Mouse (Mus musculus) heart, embryonic 10.5 days (tissue): ENCODE data around the gene Fitm1. TPM values are rescaled to one million over a fixed set of nuclear protein-coding genes. Genes with fewer than 3 reads are reported as not detected.
A peak's percentile ranks its signal among the peaks of the same experiment; 100 is the strongest.

Experiments
- DNase-seq: peaks from one replicate; pipeline ENCODE4 v3.0.0-alpha.2; 2017; ENCODE audit warnings: low spot score
- H3K27ac ChIP-seq: fragments of 300-500 bp; sonication (generic); 2 replicates; pipeline ENCODE4 v1.5.1; 2016; ENCODE audit warnings: mild to moderate bottlenecking
- H3K27me3 ChIP-seq: fragments of 300-500 bp; sonication (generic); 2 replicates; pipeline ENCODE4 v1.6.1; 2016; ENCODE audit warnings: mild to moderate bottlenecking; ENCODE audit not compliant: poor library complexity, insufficient read depth, severe bottlenecking
- H3K36me3 ChIP-seq: fragments of 300-500 bp; sonication (generic); 2 replicates; pipeline ENCODE4 v1.6.1; 2016; ENCODE audit warnings: mild to moderate bottlenecking, moderate library complexity
- H3K4me1 ChIP-seq: fragments of 300-500 bp; sonication (generic); 2 replicates; pipeline ENCODE4 v1.6.1; 2016; ENCODE audit warnings: mild to moderate bottlenecking
- H3K4me3 ChIP-seq: fragments of 300-500 bp; sonication (generic); 2 replicates; pipeline ENCODE4 v1.5.1; 2016; ENCODE audit warnings: mild to moderate bottlenecking, moderate library complexity
- H3K9me3 ChIP-seq: fragments of 300-500 bp; sonication (generic); 2 replicates; pipeline ENCODE4 v1.6.1; 2016; ENCODE audit warnings: mild to moderate bottlenecking, moderate library complexity
- WGBS: fragments of 180-500 bp; shearing (Covaris S2); methylation state at CpG from one replicate; pipeline ENCODE4 v1.1.7; 2016; 5-methylcytosine and 5-hydroxymethylcytosine counted together
- polyA plus RNA-seq: library from polyadenylated mRNA; unstranded; fragments of >200 nt; fragmentation: Nextera tagmentation; extraction: Ambion mirVana; gene quantifications from 2 replicates; pipeline ENCODE4 v1.2.1, GENCODE M21; 2016

Fitm1 gene
- polyA plus RNA-seq, 1 experiment from 2014 or later, result 74.6 TPM

DNA sequence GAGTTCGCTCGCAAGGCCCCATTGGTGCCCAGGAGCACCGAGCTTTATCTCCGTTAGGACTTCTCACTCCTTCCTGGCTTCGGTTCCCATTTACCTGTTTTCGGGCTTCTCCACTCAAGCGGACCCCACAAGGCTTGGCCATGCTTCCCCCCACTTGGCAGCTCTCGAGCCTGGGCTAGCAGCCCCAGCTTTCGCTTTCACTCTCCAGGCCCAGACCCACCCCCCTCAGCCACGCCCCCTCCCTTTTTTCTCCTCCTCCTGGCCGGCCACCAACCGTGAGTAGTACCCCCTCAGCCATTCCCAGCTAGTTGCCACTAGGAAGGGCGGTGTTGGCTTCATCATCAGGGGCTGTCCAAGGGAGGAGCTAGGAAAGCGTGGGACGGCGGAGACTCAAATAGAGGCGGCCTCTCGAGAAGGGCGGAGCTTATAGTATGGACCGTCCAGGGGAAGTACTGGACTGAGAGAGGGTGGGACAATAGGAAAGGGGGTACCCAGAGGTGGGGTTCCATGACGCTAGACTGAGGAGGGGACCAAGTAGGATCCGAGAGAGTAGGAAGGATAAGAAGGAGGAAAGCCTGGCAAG lies 15.4 kb downstream of the Fitm1 start, which contains the start of gene Psme2:
Gene Psme2 (minus strand): TSS at position 366 of the 583 bp plus-strand sequence.
- peaks cover 31% of the 10 kb centered on the region for H3K4me1 ChIP-seq
- peak; percentile 98 for DNase-seq
- H3K27ac ChIP-seq, result peak within 1 kb of the TSS; percentile 96
- no peaks in the 10 kb centered on the region for H3K27me3 ChIP-seq
- no peaks in the 10 kb centered on the region for H3K9me3 ChIP-seq
- H3K4me3 ChIP-seq, result peak within 1 kb of the TSS; percentile 98
- 1% methylated on average over 22 of the region's 22 CpGs for WGBS
- peaks cover 34% of the 10 kb centered on the region for H3K36me3 ChIP-seq

DNA sequence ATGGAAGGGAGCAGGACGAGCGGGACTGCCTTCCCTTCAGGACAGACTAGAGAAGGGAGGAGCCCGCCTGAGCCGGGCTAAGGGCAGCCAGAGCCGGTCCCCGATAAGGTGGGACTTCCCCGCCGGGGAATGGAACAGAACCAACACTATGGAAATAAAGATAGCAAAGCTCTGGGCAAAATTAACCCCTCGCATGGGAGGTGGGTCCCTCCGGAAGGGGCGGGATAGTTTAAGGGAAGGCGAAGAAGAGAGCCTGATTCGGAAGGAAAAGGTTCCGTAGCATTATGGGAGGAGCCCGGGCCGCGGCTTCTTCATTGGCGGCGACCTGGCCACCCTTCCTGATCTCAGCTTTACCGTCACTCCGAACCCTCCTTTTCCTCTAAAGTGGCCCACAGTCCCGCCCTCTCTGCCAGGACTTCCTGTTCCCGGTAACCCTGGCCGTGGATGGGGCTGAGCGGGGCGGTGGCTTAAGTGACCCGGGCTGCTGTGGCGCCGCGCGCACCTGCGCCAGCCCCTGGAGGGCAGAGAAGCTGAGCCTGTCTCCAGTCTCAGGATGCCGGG lies 16.0 kb downstream of the Fitm1 start, which contains the start of gene Rnf31:
Gene Rnf31 (plus strand): TSS at position 378 of the 561 bp plus-strand sequence.
- Histone ChIP-seq H3K27ac (peak within 1 kb of the TSS; percentile 96), H3K27me3 (no peaks in the 10 kb centered on the region), H3K9me3 (no peaks in the 10 kb centered on the region), H3K36me3 (peaks cover 40% of the 10 kb centered on the region), H3K4me1 (peaks cover 31% of the 10 kb centered on the region), H3K4me3 (peak within 1 kb of the TSS; percentile 98)
- WGBS, result under 1% methylated on average over 33 of the region's 33 CpGs
- peak; percentile 98 for DNase-seq

DNA sequence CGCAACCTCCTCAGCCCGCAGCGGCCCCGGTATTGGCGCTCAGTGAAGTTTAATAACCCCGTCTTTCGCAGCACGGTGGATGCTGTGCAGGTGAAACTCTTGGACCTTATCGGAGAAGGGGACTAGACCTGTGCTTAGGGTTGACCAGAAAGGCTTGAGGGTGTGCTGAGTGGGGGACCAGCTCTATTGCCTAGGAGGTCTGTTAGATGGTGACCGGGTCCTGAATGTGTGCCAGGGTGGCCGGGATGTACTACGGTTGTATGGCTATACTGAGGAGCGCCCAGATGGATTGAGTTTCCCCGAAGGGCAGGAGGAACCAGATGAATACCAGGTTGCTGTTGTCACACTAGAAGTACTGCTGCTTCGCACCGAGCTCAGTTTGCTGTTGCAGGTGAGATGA lies 16.8 kb downstream of the Fitm1 start:
- H3K27me3 ChIP-seq, result no peaks in the 10 kb centered on the region
- WGBS, result 7% methylated on average over 16 of the region's 16 CpGs
- H3K9me3 ChIP-seq, result no peaks in the 10 kb centered on the region
- peak overlapping the region; percentile 96 for H3K27ac ChIP-seq
- peak overlapping the region; percentile 98 for H3K4me3 ChIP-seq
- no peak for DNase-seq
- peaks cover 31% of the 10 kb centered on the region for H3K4me1 ChIP-seq
- peaks cover 45% of the 10 kb centered on the region for H3K36me3 ChIP-seq

DNA sequence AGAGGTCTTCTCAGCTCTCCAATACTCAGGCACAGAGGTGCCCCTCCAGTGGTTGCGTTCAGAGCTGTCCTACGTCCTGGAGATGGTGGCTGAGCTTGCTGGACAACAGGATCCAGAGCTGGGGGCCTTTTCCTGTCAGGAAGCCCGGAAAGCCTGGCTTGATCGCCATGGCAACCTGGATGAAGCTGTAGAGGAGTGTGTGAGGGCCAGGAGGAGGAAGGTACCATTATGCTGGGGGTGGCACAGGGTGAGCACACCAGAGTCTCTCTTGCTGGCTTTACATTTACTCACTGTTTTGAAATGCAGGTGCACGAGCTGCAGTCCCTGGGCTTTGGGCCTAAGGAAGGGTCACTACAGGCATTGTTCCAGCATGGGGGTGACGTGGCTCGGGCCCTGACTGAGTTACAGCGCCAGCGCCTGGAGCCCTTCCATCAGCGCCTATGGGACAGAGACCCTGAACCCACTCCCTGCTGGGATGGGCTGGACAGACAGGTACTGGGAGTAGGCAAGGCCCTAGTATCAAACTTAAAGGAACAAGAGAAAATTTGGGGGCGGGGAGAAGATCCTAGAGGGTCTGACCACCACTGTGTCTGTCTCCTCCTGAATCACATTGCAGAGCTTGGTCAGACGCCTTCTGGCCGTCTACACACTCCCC lies 20.7 kb downstream of the Fitm1 start:
- DNase-seq, result peak; percentile 74
- Histone ChIP-seq H3K36me3 (peaks cover 71% of the 10 kb centered on the region), H3K27ac (no peak overlapping the region), H3K27me3 (no peaks in the 10 kb centered on the region), H3K4me1 (peaks cover 24% of the 10 kb centered on the region), H3K4me3 (0 out of 2 replicates have a peak overlapping the region, but pooled peaks have one; percentile 1), H3K9me3 (no peaks in the 10 kb centered on the region)
- WGBS, result 80% methylated on average over 13 of the region's 13 CpGs

DNA sequence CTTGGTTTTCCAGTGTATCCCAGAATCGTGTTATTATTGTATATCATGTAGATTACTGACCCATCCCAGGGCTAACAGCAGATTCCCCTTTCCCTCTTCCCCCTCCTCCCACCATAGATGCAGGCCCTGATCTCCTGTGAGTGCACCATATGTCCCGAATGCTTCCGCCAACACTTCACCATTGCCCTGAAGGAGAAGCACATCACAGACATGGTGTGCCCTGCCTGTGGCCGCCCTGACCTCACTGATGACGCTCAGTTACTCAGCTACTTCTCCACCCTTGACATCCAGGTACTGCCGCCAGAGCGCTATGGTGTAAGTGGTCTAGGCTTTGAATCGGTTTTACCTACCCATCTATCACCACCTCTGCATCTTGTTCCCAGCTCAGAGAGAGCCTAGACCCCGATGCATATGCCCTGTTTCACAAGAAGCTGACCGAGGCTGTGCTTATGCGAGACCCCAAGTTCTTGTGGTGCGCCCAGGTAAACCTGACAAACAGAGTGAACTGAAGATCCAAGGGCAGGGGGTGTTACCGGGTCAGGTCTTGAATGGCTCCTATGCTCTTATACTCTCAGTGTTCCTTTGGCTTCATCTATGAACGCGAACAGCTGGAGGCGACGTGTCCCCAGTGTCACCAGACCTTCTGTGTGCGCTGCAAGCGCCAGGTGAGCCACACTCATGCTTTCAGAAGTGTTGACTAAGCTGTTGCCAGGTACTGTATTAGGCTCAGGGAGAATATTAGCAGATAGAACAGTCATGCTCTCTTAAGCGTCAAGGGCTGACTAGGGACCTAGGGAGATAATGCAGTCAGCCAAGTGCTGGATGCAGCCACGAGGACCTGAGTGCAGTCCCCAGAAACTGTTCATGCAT lies 23.3 kb downstream of the Fitm1 start:
- Histone ChIP-seq H3K36me3 (peaks cover 95% of the 10 kb centered on the region), H3K4me1 (peaks cover 15% of the 10 kb centered on the region), H3K9me3 (no peaks in the 10 kb centered on the region), H3K27me3 (no peaks in the 10 kb centered on the region), H3K27ac (no peak overlapping the region), H3K4me3 (no peak overlapping the region)
- 93% methylated on average over 21 of the region's 21 CpGs for WGBS
- peak; percentile 73 for DNase-seq

DNA sequence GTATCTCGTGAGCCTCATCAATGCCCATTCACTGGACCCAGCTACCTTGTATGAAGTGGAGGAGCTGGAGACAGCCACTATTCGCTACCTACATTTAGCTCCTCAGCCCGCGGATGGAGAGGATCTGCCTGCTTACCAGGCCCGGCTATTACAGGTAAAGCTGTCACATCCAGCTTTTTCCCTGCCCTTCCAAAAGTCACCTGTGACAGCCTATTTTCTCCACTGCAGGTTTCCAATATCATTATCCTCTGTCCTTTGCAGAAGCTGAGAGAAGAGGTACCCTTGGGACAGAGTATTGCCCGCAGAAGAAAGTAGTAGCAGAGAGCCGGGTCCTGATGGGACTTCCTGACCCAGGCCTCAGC lies 27.8 kb downstream of the Fitm1 start, which contains the start of gene Irf9:
Gene Irf9 (plus strand): TSS at position 301 of the 362 bp plus-strand sequence.
- 80% methylated on average over 7 of the region's 7 CpGs for WGBS
- peaks cover 86% of the 10 kb centered on the region for H3K36me3 ChIP-seq

DNA sequence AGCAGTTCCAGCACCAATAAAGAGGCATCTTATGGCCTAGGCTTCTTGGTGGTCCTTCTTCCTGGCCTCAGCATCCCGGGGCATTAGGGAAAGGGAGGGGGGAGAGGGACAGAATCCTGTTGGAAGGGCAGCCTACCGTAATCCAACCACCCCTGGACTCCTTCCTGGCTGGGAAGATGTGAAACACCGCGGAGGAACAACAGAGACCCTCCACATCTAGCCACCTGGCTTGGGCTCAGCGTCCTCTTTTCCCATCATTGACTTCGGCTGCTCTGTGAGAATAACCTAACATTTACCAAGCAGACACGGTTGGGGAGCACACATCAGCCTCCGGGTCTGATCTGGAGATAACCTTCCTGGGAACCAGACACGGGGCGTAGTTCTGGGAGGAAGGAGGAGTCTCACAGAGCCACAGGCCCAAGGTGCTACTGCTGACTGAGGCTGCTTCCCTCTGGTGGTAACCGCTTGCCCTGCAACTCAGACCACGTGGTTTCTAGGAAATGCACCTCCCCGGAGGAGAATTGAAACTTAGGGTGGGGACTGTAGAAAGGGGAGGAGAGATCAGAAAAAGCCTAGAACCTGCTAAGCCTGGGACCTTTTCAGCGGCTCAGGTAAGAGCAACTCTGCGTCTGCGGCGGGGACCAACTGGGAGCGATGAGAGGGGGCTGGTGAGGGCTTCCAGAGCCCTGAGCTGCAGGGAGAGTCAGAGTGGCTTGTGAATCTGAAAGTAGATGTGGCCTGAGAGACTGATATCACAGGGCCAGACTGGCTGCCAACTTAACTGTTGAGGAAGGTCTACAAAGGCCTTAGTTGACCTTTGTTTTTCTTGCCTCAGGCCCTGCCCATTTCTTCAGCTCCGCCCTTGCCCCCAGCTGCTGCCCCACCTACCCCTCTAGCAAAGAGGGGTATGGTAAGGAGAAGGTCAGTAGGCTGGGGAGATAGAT lies 28.5 kb downstream of the Fitm1 start:
- Histone ChIP-seq H3K4me3 (peak overlapping the region; percentile 57), H3K27me3 (no peaks in the 10 kb centered on the region), H3K9me3 (no peaks in the 10 kb centered on the region), H3K36me3 (peaks cover 86% of the 10 kb centered on the region), H3K4me1 (peaks cover 20% of the 10 kb centered on the region), H3K27ac (peak overlapping the region; percentile 89)
- 20% methylated on average over 19 of the region's 19 CpGs for WGBS
- DNase-seq, result peak; percentile 96

More for the DNA sequence above, 27.8 kb downstream of the Fitm1 start, which contains the start of gene Irf9:
- Histone ChIP-seq H3K27me3 (no peaks in the 10 kb centered on the region), H3K27ac (peak within 1 kb of the TSS; percentile 89), H3K4me3 (peak within 1 kb of the TSS; percentile 57), H3K9me3 (no peaks in the 10 kb centered on the region), H3K4me1 (peaks cover 20% of the 10 kb centered on the region)
- DNase-seq, result no peak

DNA sequence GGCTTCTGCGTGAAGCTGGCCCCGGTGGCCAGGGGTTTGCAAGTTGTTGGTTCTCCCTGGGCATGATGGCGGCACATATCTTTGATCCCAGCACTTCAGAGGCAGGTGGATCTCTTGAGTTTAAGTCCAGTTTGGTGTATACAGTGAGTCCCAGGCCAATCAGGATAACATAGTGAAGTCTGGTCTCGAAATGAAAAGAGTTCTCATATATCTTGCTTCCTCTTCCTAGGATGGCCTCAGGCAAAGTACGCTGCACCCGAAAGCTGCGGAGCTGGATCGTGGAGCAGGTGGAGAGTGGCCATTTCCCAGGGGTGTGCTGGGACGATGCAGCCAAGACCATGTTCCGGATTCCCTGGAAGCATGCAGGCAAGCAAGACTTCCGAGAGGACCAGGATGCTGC lies 29.4 kb downstream of the Fitm1 start:
- Histone ChIP-seq H3K4me3 (peak overlapping the region; percentile 57; the same call in 1 of the 2 replicates), H3K36me3 (peaks cover 86% of the 10 kb centered on the region), H3K9me3 (no peaks in the 10 kb centered on the region), H3K27me3 (no peaks in the 10 kb centered on the region), H3K27ac (no peak overlapping the region), H3K4me1 (peaks cover 20% of the 10 kb centered on the region)
- no peak for DNase-seq
- WGBS, result 93% methylated on average over 11 of the region's 11 CpGs

DNA sequence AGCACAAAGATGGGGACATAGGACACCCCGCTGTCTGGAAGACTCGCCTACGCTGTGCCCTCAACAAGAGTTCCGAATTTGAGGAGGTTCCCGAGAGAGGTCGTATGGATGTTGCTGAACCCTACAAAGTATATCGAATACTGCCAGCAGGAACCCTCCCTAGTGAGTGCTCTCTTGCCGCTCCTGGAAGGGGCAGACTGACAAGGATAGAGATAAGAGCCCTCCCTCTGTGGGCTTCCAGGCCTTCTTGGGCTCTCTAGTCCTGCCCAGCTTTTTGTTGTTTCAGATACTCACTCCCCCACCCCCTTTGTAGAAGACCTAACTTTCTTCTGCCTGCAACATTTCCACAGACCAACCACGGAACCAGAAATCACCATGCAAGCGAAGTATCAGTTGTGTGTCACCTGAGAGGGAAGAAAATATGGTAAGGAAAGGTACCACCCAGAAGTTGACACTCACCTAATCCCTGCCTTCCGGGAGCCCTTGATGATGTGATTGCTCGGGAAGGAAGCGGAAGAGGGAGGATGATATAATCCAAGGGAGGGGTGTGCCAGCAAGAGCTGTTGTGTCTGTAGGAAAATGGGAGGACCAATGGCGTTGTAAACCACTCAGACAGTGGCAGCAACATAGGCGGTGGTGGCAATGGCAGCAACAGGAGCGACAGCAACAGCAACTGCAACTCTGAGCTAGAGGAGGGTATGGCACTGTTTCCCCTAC lies 30.5 kb downstream of the Fitm1 start:
- no peak overlapping the region for H3K4me3 ChIP-seq
- H3K27me3 ChIP-seq, result no peaks in the 10 kb centered on the region
- peaks cover 81% of the 10 kb centered on the region for H3K36me3 ChIP-seq
- WGBS, result 71% methylated on average over 16 of the region's 16 CpGs
- no peak for DNase-seq
- H3K9me3 ChIP-seq, result no peaks in the 10 kb centered on the region
- no peak overlapping the region for H3K27ac ChIP-seq
- peaks cover 20% of the 10 kb centered on the region for H3K4me1 ChIP-seq

DNA sequence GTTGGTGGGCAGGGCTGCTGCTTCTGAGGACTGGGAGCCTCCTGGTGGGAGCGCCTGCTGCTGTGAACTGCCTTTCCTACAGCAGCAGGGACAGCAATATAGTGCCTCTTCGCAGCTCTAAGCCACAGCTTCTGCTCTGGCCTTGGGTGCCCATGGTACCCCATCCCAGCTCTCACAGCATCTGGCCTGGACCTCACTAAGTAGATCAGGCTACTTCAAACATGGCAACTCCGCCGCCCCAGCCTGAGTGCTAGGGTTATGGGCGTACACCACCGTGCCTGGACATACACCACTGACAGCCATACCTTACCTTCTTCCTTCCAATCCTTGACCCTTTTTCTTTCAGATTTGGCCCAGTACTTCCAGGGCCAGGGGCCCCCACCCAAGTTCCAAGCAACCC lies 32.9 kb downstream of the Fitm1 start:
- no peaks in the 10 kb centered on the region for H3K27me3 ChIP-seq
- H3K36me3 ChIP-seq, result peaks cover 58% of the 10 kb centered on the region
- H3K4me1 ChIP-seq, result peaks cover 21% of the 10 kb centered on the region
- no peaks in the 10 kb centered on the region for H3K9me3 ChIP-seq
- no peak overlapping the region for H3K27ac ChIP-seq
- WGBS, result 92% methylated on average over 6 of the region's 6 CpGs
- DNase-seq, result no peak
- no peak overlapping the region for H3K4me3 ChIP-seq

DNA sequence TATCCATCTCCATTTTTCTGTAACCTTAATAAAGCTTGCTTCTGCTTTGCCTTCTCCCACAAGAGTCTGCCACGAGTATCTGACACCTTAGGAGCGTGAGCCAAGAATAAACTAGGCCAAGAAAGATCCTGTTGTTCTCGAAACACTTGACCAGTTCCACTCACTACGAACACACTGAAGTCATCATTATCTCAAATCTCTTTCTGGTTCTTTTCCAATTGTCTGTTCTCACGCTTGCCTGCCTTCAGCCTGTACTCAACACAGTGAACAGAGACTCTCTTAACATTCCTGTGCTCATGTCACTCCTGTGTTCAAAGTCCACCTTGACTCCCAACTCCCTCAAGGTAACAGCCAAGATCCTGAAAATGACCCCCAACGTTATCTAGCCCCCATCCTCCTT lies 37.9 kb downstream of the Fitm1 start:
- Histone ChIP-seq H3K36me3 (peaks cover 22% of the 10 kb centered on the region), H3K4me1 (peaks cover 24% of the 10 kb centered on the region), H3K4me3 (no peak overlapping the region), H3K27ac (no peak overlapping the region), H3K27me3 (no peaks in the 10 kb centered on the region), H3K9me3 (no peaks in the 10 kb centered on the region)
- WGBS, result 37% methylated on average over 6 of the region's 6 CpGs
- no peak for DNase-seq
